Mouse (Mus musculus): Measurements from ENCODE around the gene Duox1. TPM values are rescaled to one million over a fixed set of nuclear protein-coding genes. Genes with fewer than 3 reads are reported as not detected.

Duox1 gene
- not detected for polyA plus RNA-seq (2014; fragmentation: Illumina TruSeq; extraction: RNeasy Lipid Tissue Mini Kit (QIAGEN cat#74804); ENCODE audit: low read depth, low replicate concordance)

GRCm38 (mm10) chr2:122315372-122315771, at the start of gene Duox1:
Duox1 (plus strand) TSS chr2:122315672.

GRCm38 (mm10) chr2:122298096-122298499, 17.4 kb upstream of the Duox1 start, which contains the start of gene Duox2:
Duox2 (minus strand) TSS chr2:122298449.

GRCm38 (mm10) chr2:122298596-122299490, 16.6 kb upstream of the Duox1 start, which contains the start of gene Duoxa2:
Duoxa2 (plus strand) TSS chr2:122298900.

GRCm38 (mm10) chr2:122313536-122313935, 1.9 kb upstream of the Duox1 start, which contains the start of gene Duoxa1:
Duoxa1 (minus strand) TSS chr2:122313730.

GRCm38 (mm10) chr2:122368995-122369739, 53.7 kb downstream of the Duox1 start, which contains the start of gene Shf:
Shf (minus strand) TSS chr2:122369162.

Other genes with a start within 250 kb of the Duox1 start
- 2.9 TPM for gene Spg11, start 197.3 kb upstream of the Duox1 start, polyA plus RNA-seq (2014; fragmentation: Illumina TruSeq; extraction: RNeasy Lipid Tissue Mini Kit (QIAGEN cat#74804); ENCODE audit: low read depth, low replicate concordance)
- gene B2m, start 168.0 kb upstream of the Duox1 start, polyA plus RNA-seq (2014; fragmentation: Illumina TruSeq; extraction: RNeasy Lipid Tissue Mini Kit (QIAGEN cat#74804); ENCODE audit: low read depth, low replicate concordance), result 9,040 TPM
- gene Trim69, start 155.0 kb upstream of the Duox1 start, polyA plus RNA-seq (2014; fragmentation: Illumina TruSeq; extraction: RNeasy Lipid Tissue Mini Kit (QIAGEN cat#74804); ENCODE audit: low read depth, low replicate concordance), result not detected
- not detected for gene Patl2, start 129.5 kb upstream of the Duox1 start, polyA plus RNA-seq (2014; fragmentation: Illumina TruSeq; extraction: RNeasy Lipid Tissue Mini Kit (QIAGEN cat#74804); ENCODE audit: low read depth, low replicate concordance)
- gene Terb2, start 129.4 kb upstream of the Duox1 start, polyA plus RNA-seq (2014; fragmentation: Illumina TruSeq; extraction: RNeasy Lipid Tissue Mini Kit (QIAGEN cat#74804); ENCODE audit: low read depth, low replicate concordance), result not detected
- 1,099 TPM for gene Sord, start 80.9 kb upstream of the Duox1 start, polyA plus RNA-seq (2014; fragmentation: Illumina TruSeq; extraction: RNeasy Lipid Tissue Mini Kit (QIAGEN cat#74804); ENCODE audit: low read depth, low replicate concordance)
- not detected for gene Duox2, start 17.2 kb upstream of the Duox1 start, polyA plus RNA-seq (2014; fragmentation: Illumina TruSeq; extraction: RNeasy Lipid Tissue Mini Kit (QIAGEN cat#74804); ENCODE audit: low read depth, low replicate concordance)
- not detected for gene Duoxa2, start 16.8 kb upstream of the Duox1 start, polyA plus RNA-seq (2014; fragmentation: Illumina TruSeq; extraction: RNeasy Lipid Tissue Mini Kit (QIAGEN cat#74804); ENCODE audit: low read depth, low replicate concordance)
- gene Duoxa1, start 1.9 kb upstream of the Duox1 start, polyA plus RNA-seq (2014; fragmentation: Illumina TruSeq; extraction: RNeasy Lipid Tissue Mini Kit (QIAGEN cat#74804); ENCODE audit: low read depth, low replicate concordance), result not detected
- gene Shf, start 53.5 kb downstream of the Duox1 start, polyA plus RNA-seq (2014; fragmentation: Illumina TruSeq; extraction: RNeasy Lipid Tissue Mini Kit (QIAGEN cat#74804); ENCODE audit: low read depth, low replicate concordance), result not detected
- 1.2 TPM for gene Slc28a2, start 110.8 kb downstream of the Duox1 start, polyA plus RNA-seq (2014; fragmentation: Illumina TruSeq; extraction: RNeasy Lipid Tissue Mini Kit (QIAGEN cat#74804); ENCODE audit: low read depth, low replicate concordance)
- gene Gm14085, start 169.3 kb downstream of the Duox1 start, polyA plus RNA-seq (2014; fragmentation: Illumina TruSeq; extraction: RNeasy Lipid Tissue Mini Kit (QIAGEN cat#74804); ENCODE audit: low read depth, low replicate concordance), result not detected